Mouse (Mus musculus): ENCODE data around the gene Plekhh2.

Gene Plekhh2

DNA sequence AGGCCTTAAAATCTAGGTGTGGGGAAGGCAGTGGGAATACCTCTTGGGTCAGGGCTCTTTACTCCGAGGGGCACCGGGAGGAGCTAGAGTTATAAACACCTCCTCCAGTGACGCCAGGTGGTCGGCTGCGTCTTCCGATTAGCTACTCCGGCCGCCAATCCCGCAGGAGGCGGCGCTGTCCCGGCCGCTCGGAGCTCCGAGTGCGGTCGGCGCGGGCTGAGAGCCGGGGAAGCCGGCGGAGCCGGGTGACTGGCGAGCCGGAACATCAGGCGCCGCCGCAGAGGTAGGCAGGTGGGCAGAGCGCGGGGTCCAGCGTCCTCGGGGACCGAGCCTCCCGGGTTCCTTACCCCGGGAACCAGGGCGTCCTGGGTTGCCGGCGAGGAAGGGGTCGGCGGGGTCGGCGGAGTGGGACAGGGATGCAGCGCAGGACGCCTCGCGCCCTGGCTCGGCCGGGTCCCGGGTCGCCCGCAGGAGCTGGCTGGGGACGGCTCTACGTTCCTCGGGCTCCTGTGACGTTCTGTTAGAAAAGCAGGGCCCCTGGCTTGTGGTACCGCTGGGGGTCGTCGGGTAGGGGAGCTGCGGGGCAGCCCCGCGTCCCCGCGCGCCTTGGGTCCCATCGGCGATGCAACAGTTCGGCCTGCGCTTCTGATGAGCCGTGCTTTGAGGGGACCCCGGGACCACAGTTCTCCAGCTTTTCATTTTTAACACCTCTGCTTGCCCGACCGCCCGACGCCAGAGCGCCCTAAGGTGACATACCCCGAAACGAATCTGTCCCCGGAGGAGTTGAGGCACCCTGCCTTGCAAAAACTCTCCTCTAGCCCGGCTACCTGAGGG lies at the start of gene Plekhh2:
Gene Plekhh2, plus strand, starts transcription at position 214 of the 834 bp plus-strand sequence.
- in situ Hi-C loops (cut with MboI; ENCODE audit: low pct_unique_long_range_greater_than_20kb in 1 of 2, low sequenced_read_pairs in 2 of 2, unreplicated experiment in 1 of 2): no loop called here

DNA sequence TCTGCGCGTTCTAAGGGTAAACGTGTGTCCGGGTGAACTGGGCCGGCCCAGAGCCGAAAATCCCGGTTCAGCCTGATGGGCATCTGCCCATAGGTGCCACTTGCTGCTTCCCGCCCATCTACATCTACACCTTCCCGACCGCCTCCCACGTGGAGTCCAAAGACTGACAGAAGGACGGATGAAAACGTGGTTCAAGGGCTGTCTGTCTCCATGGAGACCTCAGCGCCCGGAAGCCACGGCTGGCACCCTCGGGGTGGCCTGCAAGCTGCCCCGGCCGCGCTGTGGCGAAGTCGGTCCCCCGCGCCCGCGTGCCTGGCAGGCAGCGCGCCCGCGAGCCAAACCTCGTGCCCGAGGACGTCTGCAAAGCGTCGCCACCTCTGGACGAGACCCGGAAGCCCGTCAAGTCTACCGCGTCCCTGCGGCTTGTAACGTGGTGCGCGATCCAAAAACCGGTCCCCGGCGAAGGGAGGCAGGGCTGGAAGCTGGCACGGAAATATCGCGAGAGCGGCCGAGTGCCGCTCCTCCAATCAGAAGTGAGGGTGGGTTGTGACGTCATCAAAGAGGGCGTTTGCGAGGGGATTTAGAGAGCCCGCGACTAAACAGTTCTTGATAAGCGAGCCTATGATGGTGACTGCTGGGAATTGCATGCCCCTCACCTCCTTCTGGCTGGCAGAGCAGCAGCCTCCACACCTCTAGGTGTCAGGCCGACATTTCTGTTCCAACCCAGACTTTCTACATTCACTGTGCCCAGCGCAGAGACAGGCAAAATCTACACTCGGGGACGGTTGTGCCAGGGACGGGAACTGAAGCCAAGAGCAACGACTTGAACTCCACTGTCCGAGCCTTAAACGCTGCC lies 45.7 kb upstream of the Plekhh2 start, which contains the start of gene Thada:
Gene Thada, minus strand, starts transcription at position 453 of the 856 bp plus-strand sequence.
- in situ Hi-C loops (cut with MboI; ENCODE audit: low pct_unique_long_range_greater_than_20kb in 1 of 2, low sequenced_read_pairs in 2 of 2, unreplicated experiment in 1 of 2): no loop called here

DNA sequence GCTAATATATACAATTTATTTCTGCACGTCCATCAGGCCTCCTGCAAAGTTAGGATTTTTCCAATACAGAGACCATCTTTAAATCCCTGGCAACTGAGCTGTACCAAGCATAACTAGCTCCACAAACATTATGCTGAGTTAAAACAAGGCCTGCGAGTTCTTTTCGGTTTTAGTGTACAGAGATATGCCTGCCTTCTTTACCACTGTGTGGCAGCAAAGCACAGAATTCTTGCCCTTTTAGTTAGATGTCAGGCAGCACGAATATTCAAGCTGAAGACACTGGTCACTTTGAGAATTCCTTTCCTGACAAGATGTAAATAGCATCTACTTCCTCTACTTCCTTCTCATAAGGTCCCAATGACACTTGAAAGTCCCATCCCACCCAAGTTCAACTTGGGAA lies 37.4 kb upstream of the Plekhh2 start:
- in situ Hi-C loops (cut with MboI; ENCODE audit: low pct_unique_long_range_greater_than_20kb in 1 of 2, low sequenced_read_pairs in 2 of 2, unreplicated experiment in 1 of 2): no loop called here

DNA sequence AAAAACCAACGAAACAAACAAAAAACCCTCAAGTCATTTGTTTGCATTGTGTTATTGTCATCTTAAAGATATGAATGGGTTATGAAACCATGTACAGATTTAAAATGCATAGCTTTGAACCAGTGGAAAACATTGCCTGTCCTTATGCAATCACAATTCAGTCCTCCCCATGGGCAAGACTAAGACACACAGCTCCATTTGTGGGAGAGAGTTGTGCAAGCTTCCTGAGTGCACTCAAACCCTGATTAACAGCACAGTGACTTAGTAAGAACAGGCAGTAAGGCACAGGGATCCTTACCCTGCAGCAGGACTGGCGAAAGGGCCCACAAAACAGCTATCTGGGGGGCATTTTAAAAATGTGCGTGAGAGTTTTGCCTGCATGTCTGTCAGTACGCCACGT lies 34.5 kb upstream of the Plekhh2 start:
- in situ Hi-C loops (cut with MboI; ENCODE audit: low pct_unique_long_range_greater_than_20kb in 1 of 2, low sequenced_read_pairs in 2 of 2, unreplicated experiment in 1 of 2): no loop called here

DNA sequence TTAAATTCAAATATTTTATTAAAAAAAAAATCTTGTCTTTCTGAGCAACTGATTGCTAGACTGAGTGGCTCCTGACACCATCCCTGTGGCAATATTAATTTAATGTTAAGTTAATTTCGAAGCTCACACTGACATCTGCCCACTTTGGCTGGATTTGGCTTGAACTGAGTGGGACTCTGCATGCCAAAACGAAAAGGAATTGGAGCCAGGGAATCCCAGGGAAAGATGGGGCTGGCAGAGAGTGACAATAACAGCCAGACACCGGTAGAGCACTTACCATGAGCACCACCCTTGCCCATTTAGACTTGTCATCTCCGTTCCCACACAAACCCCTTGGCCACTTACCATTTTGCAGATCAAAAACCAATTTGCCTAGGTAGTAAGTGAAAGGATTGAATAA lies 33.4 kb upstream of the Plekhh2 start:
- in situ Hi-C loops (cut with MboI; ENCODE audit: low pct_unique_long_range_greater_than_20kb in 1 of 2, low sequenced_read_pairs in 2 of 2, unreplicated experiment in 1 of 2): no loop called here

DNA sequence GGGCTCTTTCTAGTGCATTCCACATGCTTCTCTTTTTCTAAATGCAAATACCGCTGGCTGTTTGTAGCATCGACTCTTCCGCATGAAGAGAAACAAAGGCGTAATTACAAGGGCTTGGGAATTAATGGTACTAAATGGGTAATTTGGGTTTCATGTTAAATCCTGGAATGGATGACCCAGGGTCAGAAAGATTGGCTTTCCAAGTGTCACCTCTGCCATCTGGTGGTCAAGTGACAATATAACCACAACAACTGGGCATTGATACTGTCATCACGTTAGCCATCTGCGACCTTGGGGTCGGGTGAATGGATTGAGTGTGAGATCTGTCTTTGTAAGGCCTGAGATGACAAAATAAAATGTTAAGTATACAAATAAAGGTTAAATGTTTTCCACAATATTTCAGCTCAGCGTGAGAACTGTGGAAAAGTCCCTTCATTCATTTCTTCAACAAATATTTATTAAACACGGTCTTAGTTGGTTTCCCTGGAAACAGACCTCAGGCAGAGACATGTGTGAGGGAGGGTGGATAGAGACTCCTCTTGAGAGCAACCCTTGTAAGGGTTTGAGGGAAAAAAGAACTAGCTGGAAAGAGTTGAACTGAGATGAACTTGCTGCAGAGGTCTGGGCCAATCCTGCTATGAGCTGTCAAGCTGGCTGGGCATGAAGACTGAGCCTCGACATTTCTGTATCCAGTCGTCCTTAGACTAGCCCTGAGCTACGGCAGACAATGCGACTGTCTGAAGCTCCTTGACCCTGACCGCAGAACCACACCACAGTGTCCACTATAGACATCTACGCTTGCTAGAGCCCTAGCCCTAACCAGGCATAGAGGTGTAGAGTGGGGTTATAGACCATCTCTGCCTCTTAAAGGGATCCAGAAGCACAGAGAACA lies 31.0 kb upstream of the Plekhh2 start:
- in situ Hi-C loops (cut with MboI; ENCODE audit: low pct_unique_long_range_greater_than_20kb in 1 of 2, low sequenced_read_pairs in 2 of 2, unreplicated experiment in 1 of 2): no loop called here

DNA sequence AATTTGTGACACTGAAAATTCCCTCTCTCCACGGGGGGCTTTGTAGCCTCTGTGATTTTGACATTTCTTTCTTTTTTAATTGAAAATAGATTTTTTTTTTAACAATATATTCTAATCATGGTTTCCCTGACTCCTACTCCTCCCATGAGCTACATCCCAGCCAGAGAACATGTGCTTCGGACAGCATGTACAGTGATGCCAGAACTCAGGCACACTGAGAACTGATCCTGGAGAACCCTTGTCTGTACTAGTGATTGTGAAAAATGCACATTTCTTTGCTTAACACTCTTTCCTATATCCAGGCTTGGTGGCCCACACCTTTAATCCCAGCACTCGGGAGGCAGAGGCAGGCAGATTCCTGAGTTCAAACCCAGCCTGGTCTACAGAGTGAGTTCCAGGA lies 28.9 kb upstream of the Plekhh2 start:
- in situ Hi-C loops (cut with MboI; ENCODE audit: low pct_unique_long_range_greater_than_20kb in 1 of 2, low sequenced_read_pairs in 2 of 2, unreplicated experiment in 1 of 2): no loop called here

DNA sequence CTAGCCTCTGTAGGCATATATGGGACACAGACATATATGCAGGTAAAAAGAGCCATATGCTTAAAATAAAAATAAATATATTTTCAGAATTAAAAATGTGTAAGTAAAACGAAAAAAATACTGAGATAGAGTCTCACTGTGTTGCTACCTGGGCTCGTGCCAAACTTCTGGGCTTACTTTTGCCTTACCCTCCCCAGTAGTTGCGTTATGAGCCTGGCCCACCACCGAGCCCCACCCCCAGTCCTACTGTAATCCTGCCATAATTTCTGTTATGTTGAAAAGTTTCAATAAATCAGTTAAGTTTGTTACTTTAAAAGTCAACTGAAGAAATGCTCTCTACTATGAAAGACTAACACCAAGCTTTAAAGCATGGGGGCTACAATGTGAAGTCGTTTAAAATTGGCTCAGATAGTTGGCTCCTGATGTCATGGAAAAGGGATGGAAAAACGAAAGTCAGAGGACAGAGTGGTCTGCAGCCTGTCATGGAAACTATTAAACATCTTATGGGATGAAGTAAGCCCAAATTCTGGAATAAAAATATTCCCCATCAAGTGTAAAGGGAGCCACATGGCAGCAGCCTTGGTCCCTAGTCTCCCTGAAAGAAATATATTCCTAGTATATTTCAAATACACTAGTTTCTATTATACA lies 27.9 kb upstream of the Plekhh2 start:
- in situ Hi-C loops (cut with MboI; ENCODE audit: low pct_unique_long_range_greater_than_20kb in 1 of 2, low sequenced_read_pairs in 2 of 2, unreplicated experiment in 1 of 2): no loop called here

DNA sequence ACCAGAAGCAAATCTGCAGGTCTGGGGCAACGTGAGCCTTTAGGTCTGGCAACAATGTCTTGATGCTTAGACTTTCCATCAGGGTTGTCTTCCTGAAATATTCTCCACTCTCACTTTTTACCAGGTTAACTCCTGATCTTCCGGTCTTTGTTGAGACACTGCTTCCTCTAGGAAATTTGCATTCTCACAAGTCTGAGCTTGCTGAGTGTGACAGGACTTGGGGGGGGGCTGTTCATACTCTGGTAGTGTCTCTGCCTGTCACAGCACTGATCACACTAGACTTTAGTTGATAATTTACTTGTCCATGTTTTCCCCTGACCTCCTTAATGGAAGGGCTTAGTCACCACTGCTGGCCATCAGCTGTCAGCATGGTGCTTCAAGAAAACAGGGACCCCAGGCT lies 24.3 kb upstream of the Plekhh2 start:
- in situ Hi-C loops (cut with MboI; ENCODE audit: low pct_unique_long_range_greater_than_20kb in 1 of 2, low sequenced_read_pairs in 2 of 2, unreplicated experiment in 1 of 2): no loop called here

DNA sequence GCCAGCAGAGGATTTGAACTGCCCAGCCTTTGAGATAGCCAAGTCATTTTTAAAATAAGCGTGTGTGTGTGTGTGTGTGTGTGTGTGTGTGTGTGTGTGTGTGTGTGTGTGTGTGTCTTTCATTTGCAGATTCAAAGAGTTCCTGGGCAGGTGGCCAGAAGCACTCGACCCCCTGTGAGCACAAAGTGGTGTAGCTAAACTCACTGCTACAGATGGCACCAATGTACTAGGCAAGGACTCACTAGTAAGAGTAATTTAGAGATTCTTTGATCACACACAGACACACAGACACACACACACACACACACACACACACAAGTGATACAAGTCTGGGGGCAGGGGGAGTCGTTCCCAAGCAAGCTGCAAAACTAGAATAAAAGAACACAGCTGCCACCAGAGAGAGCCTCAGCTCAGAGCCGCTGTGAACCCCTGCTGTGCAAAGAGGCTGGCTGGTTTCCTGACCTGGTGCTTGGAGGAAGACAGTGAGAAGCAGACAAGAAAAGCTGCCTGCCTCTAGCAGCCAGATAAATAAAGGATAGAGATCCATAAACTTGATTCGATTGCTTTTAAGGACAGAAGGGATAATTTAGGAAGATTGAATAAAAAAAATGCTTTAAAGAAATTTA lies 19.3 kb upstream of the Plekhh2 start:
- in situ Hi-C loops (cut with MboI; ENCODE audit: low pct_unique_long_range_greater_than_20kb in 1 of 2, low sequenced_read_pairs in 2 of 2, unreplicated experiment in 1 of 2): no loop called here

DNA sequence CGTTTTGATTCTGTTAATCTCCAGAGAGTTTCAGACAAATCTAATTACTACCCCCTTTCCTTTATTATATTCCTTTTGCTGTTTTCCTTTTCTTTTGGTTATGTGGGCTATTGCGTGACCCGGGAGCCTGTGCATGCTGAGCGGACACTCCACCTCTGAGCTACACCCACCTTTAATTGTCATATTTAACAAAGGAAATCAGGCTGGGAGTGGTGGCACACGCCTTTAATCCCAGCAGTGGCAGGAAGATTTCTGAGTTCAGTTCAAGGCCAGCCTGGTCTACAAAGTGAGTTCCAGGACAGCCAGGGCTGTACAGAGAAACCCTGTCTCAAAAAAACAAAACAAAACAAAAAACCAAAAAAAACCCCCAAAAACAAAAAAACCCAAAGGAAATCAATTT lies 14.7 kb upstream of the Plekhh2 start:
- in situ Hi-C loops (cut with MboI; ENCODE audit: low pct_unique_long_range_greater_than_20kb in 1 of 2, low sequenced_read_pairs in 2 of 2, unreplicated experiment in 1 of 2): no loop called here

DNA sequence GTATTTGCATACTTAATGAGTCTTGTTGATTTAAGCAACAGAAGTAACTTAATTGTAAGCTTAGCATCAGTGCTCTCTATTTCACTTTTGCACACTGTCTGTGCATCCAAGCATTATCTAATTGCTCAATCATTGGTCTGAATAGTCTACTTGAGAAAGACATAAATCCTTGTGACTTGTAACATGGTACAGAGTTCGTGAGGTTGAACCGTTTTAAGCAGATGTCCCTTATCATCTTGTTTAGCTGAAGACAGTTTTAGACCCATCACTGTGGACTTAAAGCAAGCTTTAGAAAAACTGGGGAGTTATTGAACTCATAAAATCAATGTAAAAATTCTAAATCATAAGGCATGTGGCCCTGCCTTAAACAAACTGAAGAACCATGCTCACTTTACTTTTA lies 14.1 kb upstream of the Plekhh2 start:
- in situ Hi-C loops (cut with MboI; ENCODE audit: low pct_unique_long_range_greater_than_20kb in 1 of 2, low sequenced_read_pairs in 2 of 2, unreplicated experiment in 1 of 2): no loop called here

DNA sequence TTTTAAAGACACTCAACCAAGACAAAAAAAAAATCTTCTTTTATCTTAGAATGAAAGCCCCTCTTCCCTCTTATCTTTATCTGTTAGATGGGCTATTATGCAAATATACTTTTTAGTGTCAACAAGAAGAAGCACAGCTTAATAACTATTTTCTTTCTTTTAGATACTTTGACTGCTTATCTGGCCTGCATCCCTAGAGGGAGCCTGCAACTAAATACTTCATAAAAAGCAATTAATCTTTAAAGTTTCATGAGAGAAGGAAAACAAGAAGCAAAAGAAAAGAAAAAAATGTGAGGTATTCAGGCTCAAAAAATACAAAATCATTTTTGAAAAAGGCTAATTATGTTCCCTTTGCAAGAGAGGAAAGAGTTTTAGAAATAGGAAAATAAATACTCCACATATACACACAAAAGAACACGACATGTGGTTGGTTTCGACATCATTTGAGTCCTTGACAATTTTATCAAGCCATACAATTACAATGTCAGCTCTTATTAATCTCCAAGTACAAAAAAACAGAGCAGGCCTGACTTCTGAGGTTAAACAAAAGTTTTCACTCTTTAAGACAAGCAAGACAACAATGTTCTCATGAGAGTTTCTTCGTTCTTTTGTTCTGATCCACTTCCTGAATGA lies 13.6 kb upstream of the Plekhh2 start:
- in situ Hi-C loops (cut with MboI; ENCODE audit: low pct_unique_long_range_greater_than_20kb in 1 of 2, low sequenced_read_pairs in 2 of 2, unreplicated experiment in 1 of 2): no loop called here

DNA sequence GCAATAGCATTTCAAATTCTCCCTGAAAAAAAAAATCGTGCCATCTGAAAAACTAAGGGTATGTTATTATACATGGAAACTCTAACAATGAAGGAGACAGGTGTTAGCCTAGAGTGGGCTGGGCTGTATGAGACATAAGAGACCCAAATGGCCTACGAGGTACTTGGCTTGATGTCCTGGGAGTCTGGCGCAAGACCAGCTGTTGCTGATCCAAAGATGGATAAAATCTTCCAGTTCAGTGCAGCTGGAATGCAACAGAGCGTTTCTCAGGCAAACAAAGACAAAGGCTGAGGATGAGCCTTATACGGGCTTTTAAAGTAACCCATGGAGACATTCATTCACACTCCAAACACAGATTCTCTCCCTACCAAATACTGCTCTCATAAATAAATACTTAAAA lies 13.1 kb upstream of the Plekhh2 start:
- in situ Hi-C loops (cut with MboI; ENCODE audit: low pct_unique_long_range_greater_than_20kb in 1 of 2, low sequenced_read_pairs in 2 of 2, unreplicated experiment in 1 of 2): no loop called here

DNA sequence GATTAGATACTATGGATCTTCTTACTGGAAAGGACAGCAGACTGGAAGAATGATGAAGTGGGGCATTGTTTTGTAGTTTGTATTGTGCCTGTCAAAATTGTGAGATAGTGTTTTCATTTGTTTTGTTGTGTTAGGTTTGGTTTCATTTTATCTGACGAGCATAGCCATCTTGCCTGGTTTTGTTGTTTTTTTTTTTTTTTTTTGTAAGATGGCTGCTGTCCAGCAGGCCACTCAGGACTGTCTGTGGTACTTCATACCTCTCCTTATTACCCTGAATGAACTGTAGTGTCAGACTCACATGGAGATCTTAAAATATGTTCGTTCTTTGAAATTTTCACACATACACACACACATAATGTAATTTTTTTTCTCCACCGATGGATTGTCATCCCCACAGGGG lies 9.4 kb upstream of the Plekhh2 start:
- in situ Hi-C loops (cut with MboI; ENCODE audit: low pct_unique_long_range_greater_than_20kb in 1 of 2, low sequenced_read_pairs in 2 of 2, unreplicated experiment in 1 of 2): no loop called here

DNA sequence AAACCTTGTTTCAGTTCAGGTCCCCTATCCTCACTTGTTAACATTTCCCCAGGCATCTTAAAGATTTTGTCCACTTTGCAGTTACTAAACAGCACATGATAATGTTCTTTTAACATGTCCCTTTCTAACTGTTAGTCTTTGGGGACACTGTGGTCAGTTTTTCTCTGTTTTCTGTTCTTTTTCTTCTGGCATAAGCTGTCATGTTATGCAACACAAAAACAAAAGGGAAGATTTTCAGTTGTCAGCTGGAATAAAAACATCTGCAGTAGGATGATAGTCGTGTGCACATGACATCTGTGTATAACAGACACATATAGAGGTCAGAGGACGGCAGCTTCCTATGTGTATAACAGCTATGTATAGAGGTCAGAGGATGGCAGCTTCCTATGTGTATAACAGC lies 5.8 kb upstream of the Plekhh2 start:
- in situ Hi-C loops (cut with MboI; ENCODE audit: low pct_unique_long_range_greater_than_20kb in 1 of 2, low sequenced_read_pairs in 2 of 2, unreplicated experiment in 1 of 2): no loop called here

DNA sequence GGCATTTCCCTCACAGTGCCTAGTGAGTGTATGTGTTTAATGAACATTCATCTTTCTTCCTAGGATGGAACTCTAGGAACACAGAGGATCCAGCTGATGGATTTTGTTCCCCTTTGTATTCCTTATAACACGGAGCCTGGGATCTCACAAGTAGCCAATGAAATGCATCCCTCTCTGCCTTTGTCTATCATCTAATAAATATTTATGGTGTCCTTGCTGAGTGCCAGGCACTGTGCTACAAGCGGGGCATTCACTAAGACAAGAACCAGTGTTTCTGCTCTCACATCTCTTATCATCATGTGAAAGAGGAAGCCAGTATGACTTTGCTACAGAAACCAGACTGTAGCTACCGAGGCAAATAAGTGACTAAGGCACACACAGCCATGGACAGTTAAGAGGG lies 3.0 kb upstream of the Plekhh2 start:
- in situ Hi-C loops (cut with MboI; ENCODE audit: low pct_unique_long_range_greater_than_20kb in 1 of 2, low sequenced_read_pairs in 2 of 2, unreplicated experiment in 1 of 2): no loop called here

Measured in mouse embryonic stem cell (cell line).